ENCODE assay signal across 8 mouse cellular contexts in genomic region chr7:70355691-70356568, GRCm38 (mm10). TPM values are rescaled to one million over a fixed set of nuclear protein-coding genes. Genes with fewer than 3 reads are reported as not detected.
A peak's percentile ranks its signal among the peaks of the same experiment; 100 is the strongest.
DNase-seq lines count a peak whose midpoint lies in the region; ATAC-seq lines count a peak whose summit lies in the region.

No protein-coding gene starts in this region.

- peak overlapping the region; percentile 94 for H3K9ac ChIP-seq in hindbrain, embryonic 15.5 days
- peak overlapping the region; percentile 74 for H3K9ac ChIP-seq in midbrain, embryonic 16.5 days (ENCODE audit: low read depth, low read length)

- no peaks in the 10 kb centered on the region for H3K9me3 ChIP-seq in hindbrain, embryonic 15.5 days
- no peaks in the 10 kb centered on the region for H3K9me3 ChIP-seq in midbrain, embryonic 16.5 days (replicated peaks; ENCODE audit: control insufficient read depth, low read length, poor library complexity, severe bottlenecking)

- peak overlapping the region; percentile 97 for H3K27ac ChIP-seq in hindbrain, embryonic 15.5 days (replicated peaks)
- peak overlapping the region; percentile 2 for H3K27ac ChIP-seq in midbrain, embryonic 16.5 days (ENCODE audit: low read length)

- H3K36me3 ChIP-seq in hindbrain, embryonic 15.5 days: no peaks in the 10 kb centered on the region
- no peaks in the 10 kb centered on the region for H3K36me3 ChIP-seq in midbrain, embryonic 16.5 days (ENCODE audit: control insufficient read depth, insufficient read depth, low read length)

- ATAC-seq in hindbrain, embryonic 15.5 days (ENCODE audit: low FRiP score, low read depth): no peak
- no peak for ATAC-seq in midbrain, embryonic 16.5 days

- H3K4me3 ChIP-seq in hindbrain, embryonic 15.5 days: peak overlapping the region; percentile 87
- peak overlapping the region; percentile 72 for H3K4me3 ChIP-seq in midbrain, embryonic 16.5 days (ENCODE audit: low read depth, low read length)

- H3K4me2 ChIP-seq in hindbrain, embryonic 15.5 days: peak overlapping the region; percentile 82
- H3K4me2 ChIP-seq in midbrain, embryonic 16.5 days (ENCODE audit: low read length): peak overlapping the region; percentile 72

- H3K27me3 ChIP-seq in hindbrain, embryonic 15.5 days: 0 out of 2 replicates have a peak, but pooled peaks cover 4% of the 10 kb centered on the region
- H3K27me3 ChIP-seq in midbrain, embryonic 16.5 days (ENCODE audit: control insufficient read depth, insufficient read depth, low read depth, low read length): peaks cover 18% of the 10 kb centered on the region

- peaks cover 17% of the 10 kb centered on the region; the same call in 1 of the 2 replicates for H3K4me1 ChIP-seq in hindbrain, embryonic 15.5 days (replicated peaks)
- 0 out of 2 replicates have a peak, but pooled peaks cover 3% of the 10 kb centered on the region for H3K4me1 ChIP-seq in midbrain, embryonic 16.5 days (ENCODE audit: control insufficient read depth, insufficient read depth, low read length)

- peak; percentile 15 for DNase-seq in kidney, adult 18-20 months
- no peak for DNase-seq in kidney, postnatal 25 days
- DNase-seq in embryo, embryonic 9.5 days (ENCODE audit: extremely low spot score): peak; percentile 30
- DNase-seq in cerebellum, adult 11 months: no peak
- DNase-seq in left cerebral cortex, adult 9 months (ENCODE audit: low spot score in 2 of 2): no peak
- no peak for DNase-seq in spleen, postnatal 14 days (ENCODE audit: low spot score in 2 of 2)

- WGBS in hindbrain, embryonic 15.5 days: 18% methylated on average over 5 of the region's 5 CpGs
- 23% methylated on average over 5 of the region's 5 CpGs for WGBS in midbrain, embryonic 16.5 days

RNA-seq across cellular contexts. Expression of gene Nr2f2, which starts 10.6 kb away (rescaled TPM):
- 87.2 and 90.1 TPM in 2 replicates for polyA plus RNA-seq in hindbrain, embryonic 15.5 days (2015; fragmentation: Nextera tagmentation; extraction: Ambion mirVana)
- 78.0 and 102 TPM in 2 replicates for polyA plus RNA-seq in midbrain, embryonic 16.5 days (2015; fragmentation: Nextera tagmentation; extraction: Ambion mirVana)

Comparison
In these comparisons a context has a peak if more than half of its experiments do, and no peak if none do; other contexts are left out.
1. DNase-seq: peak in kidney, adult 18-20 months (single experiment) and embryo, embryonic 9.5 days (single experiment); none in kidney, postnatal 25 days (0 of 2), cerebellum, adult 11 months (single experiment), left cerebral cortex, adult 9 months (0 of 2) and spleen, postnatal 14 days (0 of 2).